Mouse (Mus musculus) lung, embryonic 15.5 days (tissue): ENCODE measurements around the gene Olfr462. TPM values are rescaled to one million over a fixed set of nuclear protein-coding genes. Genes with fewer than 3 reads are reported as not detected.

ENCODE experiments used
- ATAC-seq: fragments of 200-750 bp; cut with Nextera tagmentation; 2 replicates; pipeline ENCODE4 v1.8.0; 2017; ENCODE audit warnings: moderate number of reproducible peaks, borderline replicate concordance; ENCODE audit not compliant: low FRiP score, low TSS enrichment; ENCODE audit errors: extremely low read depth
- H3K27ac ChIP-seq: fragments of 300-500 bp; sonication (generic); 2 replicates; pipeline ENCODE4 v1.5.1; 2015; ENCODE audit warnings: moderate library complexity, mild to moderate bottlenecking, inconsistent platforms
- H3K27me3 ChIP-seq: fragments of 300-500 bp; sonication (generic); 2 replicates; pipeline ENCODE4 v1.6.1; 2015; ENCODE audit warnings: inconsistent platforms
- H3K36me3 ChIP-seq: fragments of 300-500 bp; sonication (generic); 2 replicates; pipeline ENCODE4 v1.6.1; 2015; ENCODE audit warnings: inconsistent platforms
- H3K4me1 ChIP-seq: fragments of 300-500 bp; sonication (generic); 2 replicates; pipeline ENCODE4 v1.6.1; 2015; ENCODE audit warnings: inconsistent platforms
- H3K4me2 ChIP-seq: fragments of 300-500 bp; sonication (generic); 2 replicates; pipeline ENCODE4 v1.6.1; 2015; ENCODE audit warnings: inconsistent platforms, mild to moderate bottlenecking, moderate library complexity
- H3K4me3 ChIP-seq: fragments of 300-500 bp; sonication (generic); 2 replicates; pipeline ENCODE4 v1.5.1; 2015; ENCODE audit warnings: mild to moderate bottlenecking, inconsistent platforms
- H3K9ac ChIP-seq: fragments of 300-500 bp; sonication (generic); 2 replicates; pipeline ENCODE4 v1.6.1; 2015; ENCODE audit warnings: inconsistent platforms
- H3K9me3 ChIP-seq: fragments of 300-500 bp; sonication (generic); 2 replicates; pipeline ENCODE4 v1.6.1; 2016; ENCODE audit warnings: inconsistent platforms
- WGBS: fragments of 180-500 bp; shearing (Covaris S2); methylation state at CpG from one replicate; pipeline ENCODE4 v1.1.7; 2015; 5-methylcytosine and 5-hydroxymethylcytosine counted together
- polyA plus RNA-seq: library from polyadenylated mRNA; unstranded; fragments of >200 nt; fragmentation: Nextera tagmentation; extraction: Ambion mirVana; gene quantifications from 2 replicates; pipeline ENCODE4 v1.2.1, GENCODE M21; 2015

Olfr462 gene
- polyA plus RNA-seq, 1 experiment from 2014 or later, result not detected

- Histone ChIP-seq H3K4me2 (no peak overlapping the region), H3K4me3 (no peak overlapping the region), H3K36me3 (no peaks in the 10 kb centered on the region), H3K9me3 (no peaks in the 10 kb centered on the region), H3K9ac (no peak overlapping the region), H3K27me3 (peaks cover 10% of the 10 kb centered on the region; the same call in 1 of the 2 replicates), H3K4me1 (no peaks in the 10 kb centered on the region), H3K27ac (no peak overlapping the region)
- ATAC-seq, result no peak
- 66% methylated on average over 3 of the region's 3 CpGs for WGBS
Measured at GRCm38 (mm10) chr11:87841436-87841835, 50.6 kb downstream of the Olfr462 start.

GRCm38 (mm10) chr11:87840676-87841075 lies 51.4 kb downstream of the Olfr462 start:
- peaks cover 10% of the 10 kb centered on the region; the same call in 1 of the 2 replicates for H3K27me3 ChIP-seq
- H3K4me2 ChIP-seq, result no peak overlapping the region
- WGBS, result 47% methylated on average over 8 of the region's 8 CpGs
- no peaks in the 10 kb centered on the region for H3K4me1 ChIP-seq
- no peaks in the 10 kb centered on the region for H3K9me3 ChIP-seq
- no peak for ATAC-seq
- H3K4me3 ChIP-seq, result no peak overlapping the region
- H3K36me3 ChIP-seq, result no peaks in the 10 kb centered on the region
- H3K9ac ChIP-seq, result no peak overlapping the region
- H3K27ac ChIP-seq, result no peak overlapping the region

Other genes with a start within 250 kb of the Olfr462 start
- gene Rnf43, start 229.5 kb downstream of the Olfr462 start, polyA plus RNA-seq, result 14.3 and 16.4 TPM in 2 replicates
- 144 and 155 TPM in 2 replicates for gene Supt4a, start 154.7 kb downstream of the Olfr462 start, polyA plus RNA-seq
- gene Tspoap1, start 131.7 kb downstream of the Olfr462 start, polyA plus RNA-seq, result 1.4 and 2.7 TPM in 2 replicates
- gene Mpo, start 98.7 kb downstream of the Olfr462 start, polyA plus RNA-seq, result 0.71 and 2.4 TPM in 2 replicates
- gene Lpo, start 64.0 kb downstream of the Olfr462 start, polyA plus RNA-seq, result 0.09 and 0.31 TPM in 2 replicates
- 15.2 and 16.5 TPM in 2 replicates for gene Mks1, start 39.1 kb downstream of the Olfr462 start, polyA plus RNA-seq
- gene Epx, start 16.7 kb downstream of the Olfr462 start, polyA plus RNA-seq, result not detected in 2 replicates
- not detected in 2 replicates for gene Olfr463, start 5.1 kb upstream of the Olfr462 start, polyA plus RNA-seq
- gene Olfr464, start 28.7 kb upstream of the Olfr462 start, polyA plus RNA-seq, result not detected in 2 replicates
- gene Dynll2, start 95.3 kb upstream of the Olfr462 start, polyA plus RNA-seq, result 26.1 and 27.6 TPM in 2 replicates
- 308 and 313 TPM in 2 replicates for gene Srsf1, start 155.1 kb upstream of the Olfr462 start, polyA plus RNA-seq
- gene Vezf1, start 176.0 kb upstream of the Olfr462 start, polyA plus RNA-seq, result 37.7 and 39.7 TPM in 2 replicates
- gene Cuedc1, start 205.8 kb upstream of the Olfr462 start, polyA plus RNA-seq, result 17.7 and 19.7 TPM in 2 replicates